Mouse (Mus musculus) cortical plate, adult 2 months (tissue): ENCODE measurements around the gene Pcp4l1.

Experiments used
- CTCF ChIP-seq: fragments of 200-500 bp; IDR thresholded peaks from 2 replicates; pipeline ENCODE4 v1.5.1; 2011; ENCODE audit warnings: mild to moderate bottlenecking, control low read depth, low read length; ENCODE audit not compliant: insufficient read depth; ENCODE audit errors: extremely low read depth
- POLR2A ChIP-seq: fragments of 200-500 bp; IDR thresholded peaks from 2 replicates; pipeline ENCODE4 v1.6.1; 2011; ENCODE audit warnings: mild to moderate bottlenecking, low read length, control low read depth; ENCODE audit not compliant: insufficient read depth; ENCODE audit errors: extremely low read depth

DNA sequence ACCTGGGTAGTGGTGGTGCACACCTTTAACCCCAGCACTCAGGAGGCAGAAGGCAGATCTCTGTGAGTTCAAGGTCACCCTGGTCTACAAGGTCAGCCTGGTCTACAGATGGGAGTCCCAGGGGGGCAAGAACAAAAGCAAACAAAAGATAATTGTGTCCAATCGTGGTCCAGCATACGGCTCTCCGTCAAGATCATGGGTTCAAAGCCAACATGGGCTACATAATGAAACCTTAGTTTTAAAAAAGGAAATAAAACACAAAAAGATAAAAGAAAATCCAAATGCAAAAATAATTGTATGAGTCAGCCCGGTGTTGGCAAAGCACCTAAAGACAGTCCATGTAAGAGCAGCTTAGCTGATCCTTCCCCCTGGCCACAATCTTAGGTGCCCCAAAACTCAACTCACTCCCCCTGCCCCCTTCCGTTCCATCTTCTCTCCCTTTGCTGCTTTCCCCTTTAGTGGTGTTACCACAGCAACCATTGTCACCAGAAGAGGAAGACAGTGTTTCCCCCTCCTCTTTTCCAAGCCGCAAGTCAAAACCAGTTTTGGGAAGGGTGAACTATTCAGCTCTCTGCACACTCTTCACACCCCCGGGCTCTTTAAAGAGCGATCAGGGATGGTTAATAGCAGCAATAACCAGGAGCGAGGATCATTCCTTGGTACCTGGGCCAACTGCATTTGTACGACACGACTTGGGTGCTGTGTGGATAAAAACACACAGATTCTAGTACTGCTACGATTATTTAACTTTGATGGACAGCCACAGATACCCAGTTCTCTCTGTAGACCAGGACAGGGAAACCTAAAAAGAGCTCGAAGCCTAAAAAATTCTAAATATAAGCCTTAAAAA is 8.0 kb downstream of the Pcp4l1 start:
- TF ChIP-seq POLR2A = no peak
- TF ChIP-seq CTCF = no peak
